Mouse (Mus musculus): ENCODE results near the gene Mfsd11. TPM values are rescaled to one million over a fixed set of nuclear protein-coding genes. Genes with fewer than 3 reads are reported as not detected.

Mfsd11 gene
- polyA plus RNA-seq, 1 experiment from 2014 or later = 21.4 TPM

- peaks cover 6% of the 10 kb centered on the region for H3K4me1 ChIP-seq (replicated peaks; ENCODE audit: control insufficient read depth, insufficient read depth, low read length)
- no peak for ATAC-seq (replicated peaks; ENCODE audit: low FRiP score)
- no peaks in the 10 kb centered on the region for H3K9me3 ChIP-seq (ENCODE audit: control insufficient read depth, low read length)
- no peak overlapping the region for H3K4me2 ChIP-seq
- no peak overlapping the region for H3K9ac ChIP-seq (ENCODE audit: low read depth, low read length)
- no peak overlapping the region for H3K4me3 ChIP-seq (ENCODE audit: low read depth, low read length)
- H3K36me3 ChIP-seq (ENCODE audit: control insufficient read depth, insufficient read depth, low read length) = peaks cover 7% of the 10 kb centered on the region
- H3K27me3 ChIP-seq (replicated peaks; ENCODE audit: control insufficient read depth, insufficient read depth, low read length) = no peaks in the 10 kb centered on the region
- 60% methylated on average over 10 of the region's 10 CpGs for WGBS
- no peak for DNase-seq (ENCODE audit: low spot score)
- no peak overlapping the region for H3K27ac ChIP-seq (ENCODE audit: low read depth, low read length)
Measured at GRCm38 (mm10) chr11:116864444-116864843, 12.2 kb downstream of the Mfsd11 start.

GRCm38 (mm10) chr11:116865945-116866585 lies 13.8 kb downstream of the Mfsd11 start:
- H3K36me3 ChIP-seq (ENCODE audit: control insufficient read depth, insufficient read depth, low read length) = peaks cover 7% of the 10 kb centered on the region
- peaks cover 6% of the 10 kb centered on the region for H3K4me1 ChIP-seq (replicated peaks; ENCODE audit: control insufficient read depth, insufficient read depth, low read length)
- H3K4me2 ChIP-seq = no peak overlapping the region
- DNase-seq (ENCODE audit: low spot score) (no peak), ATAC-seq (replicated peaks; ENCODE audit: low FRiP score) (no peak)
- no peak overlapping the region for H3K9ac ChIP-seq (ENCODE audit: low read depth, low read length)
- 78% methylated on average over 12 of the region's 12 CpGs for WGBS
- H3K9me3 ChIP-seq (ENCODE audit: control insufficient read depth, low read length) = no peaks in the 10 kb centered on the region
- no peaks in the 10 kb centered on the region for H3K27me3 ChIP-seq (replicated peaks; ENCODE audit: control insufficient read depth, insufficient read depth, low read length)
- H3K27ac ChIP-seq (ENCODE audit: low read depth, low read length) = no peak overlapping the region
- no peak overlapping the region for H3K4me3 ChIP-seq (ENCODE audit: low read depth, low read length)

GRCm38 (mm10) chr11:116868129-116868528 lies 15.9 kb downstream of the Mfsd11 start:
- no peaks in the 10 kb centered on the region for H3K27me3 ChIP-seq (replicated peaks; ENCODE audit: control insufficient read depth, insufficient read depth, low read length)
- DNase-seq (ENCODE audit: low spot score) = no peak
- no peaks in the 10 kb centered on the region for H3K9me3 ChIP-seq (ENCODE audit: control insufficient read depth, low read length)
- WGBS = 72% methylated on average over 3 of the region's 3 CpGs
- ATAC-seq (replicated peaks; ENCODE audit: low FRiP score) = no peak
- H3K27ac ChIP-seq (ENCODE audit: low read depth, low read length) = no peak overlapping the region
- H3K4me2 ChIP-seq = no peak overlapping the region
- peaks cover 5% of the 10 kb centered on the region; the same call in 1 of the 2 replicates for H3K36me3 ChIP-seq (ENCODE audit: control insufficient read depth, insufficient read depth, low read length)
- no peak overlapping the region for H3K9ac ChIP-seq (ENCODE audit: low read depth, low read length)
- no peak overlapping the region for H3K4me3 ChIP-seq (ENCODE audit: low read depth, low read length)
- H3K4me1 ChIP-seq (replicated peaks; ENCODE audit: control insufficient read depth, insufficient read depth, low read length) = peaks cover 6% of the 10 kb centered on the region

- no peaks in the 10 kb centered on the region for H3K9me3 ChIP-seq (ENCODE audit: control insufficient read depth, low read length)
- H3K4me2 ChIP-seq = no peak overlapping the region
- no peaks in the 10 kb centered on the region for H3K27me3 ChIP-seq (replicated peaks; ENCODE audit: control insufficient read depth, insufficient read depth, low read length)
- H3K27ac ChIP-seq (ENCODE audit: low read depth, low read length) = no peak overlapping the region
- 91% methylated on average over 8 of the region's 8 CpGs for WGBS
- H3K4me1 ChIP-seq (replicated peaks; ENCODE audit: control insufficient read depth, insufficient read depth, low read length) = peaks cover 4% of the 10 kb centered on the region
- no peak overlapping the region for H3K9ac ChIP-seq (ENCODE audit: low read depth, low read length)
- H3K4me3 ChIP-seq (ENCODE audit: low read depth, low read length) = no peak overlapping the region
- DNase-seq (ENCODE audit: low spot score) = no peak
- no peak for ATAC-seq (replicated peaks; ENCODE audit: low FRiP score)
- peaks cover 8% of the 10 kb centered on the region; the same call in 1 of the 2 replicates for H3K36me3 ChIP-seq (ENCODE audit: control insufficient read depth, insufficient read depth, low read length)
Measured at GRCm38 (mm10) chr11:116869223-116869622, 17.0 kb downstream of the Mfsd11 start.

GRCm38 (mm10) chr11:116869641-116870040 lies 17.4 kb downstream of the Mfsd11 start:
- no peak overlapping the region for H3K4me3 ChIP-seq (ENCODE audit: low read depth, low read length)
- no peaks in the 10 kb centered on the region for H3K9me3 ChIP-seq (ENCODE audit: control insufficient read depth, low read length)
- H3K36me3 ChIP-seq (ENCODE audit: control insufficient read depth, insufficient read depth, low read length) = peaks cover 8% of the 10 kb centered on the region; the same call in 1 of the 2 replicates
- H3K9ac ChIP-seq (ENCODE audit: low read depth, low read length) = no peak overlapping the region
- no peak for ATAC-seq (replicated peaks; ENCODE audit: low FRiP score)
- H3K27ac ChIP-seq (ENCODE audit: low read depth, low read length) = no peak overlapping the region
- no peak for DNase-seq (ENCODE audit: low spot score)
- H3K4me2 ChIP-seq = no peak overlapping the region
- WGBS = 77% methylated on average over 4 of the region's 4 CpGs
- peaks cover under 1% of the 10 kb centered on the region; the same call in 1 of the 2 replicates for H3K4me1 ChIP-seq (replicated peaks; ENCODE audit: control insufficient read depth, insufficient read depth, low read length)
- H3K27me3 ChIP-seq (replicated peaks; ENCODE audit: control insufficient read depth, insufficient read depth, low read length) = no peaks in the 10 kb centered on the region

- Histone ChIP-seq H3K9me3 (ENCODE audit: control insufficient read depth, low read length) (no peaks in the 10 kb centered on the region), H3K4me3 (ENCODE audit: low read depth, low read length) (no peak overlapping the region), H3K36me3 (ENCODE audit: control insufficient read depth, insufficient read depth, low read length) (peaks cover 4% of the 10 kb centered on the region; the same call in 1 of the 2 replicates), H3K4me2 (no peak overlapping the region), H3K27me3 (replicated peaks; ENCODE audit: control insufficient read depth, insufficient read depth, low read length) (no peaks in the 10 kb centered on the region), H3K9ac (ENCODE audit: low read depth, low read length) (no peak overlapping the region), H3K27ac (ENCODE audit: low read depth, low read length) (no peak overlapping the region), H3K4me1 (replicated peaks; ENCODE audit: control insufficient read depth, insufficient read depth, low read length) (no peaks in the 10 kb centered on the region)
- DNase-seq (ENCODE audit: low spot score) (no peak), ATAC-seq (replicated peaks; ENCODE audit: low FRiP score) (no peak)
- WGBS = 89% methylated on average over 9 of the region's 9 CpGs
Measured at GRCm38 (mm10) chr11:116871538-116871937, 19.3 kb downstream of the Mfsd11 start.

- ATAC-seq (replicated peaks; ENCODE audit: low FRiP score) (no peak), DNase-seq (ENCODE audit: low spot score) (no peak)
- WGBS = 93% methylated on average over 20 of the region's 20 CpGs
Measured at GRCm38 (mm10) chr11:116873987-116874386, 21.7 kb downstream of the Mfsd11 start.

GRCm38 (mm10) chr11:116878454-116878853 lies 26.2 kb downstream of the Mfsd11 start:
- H3K4me1 ChIP-seq (replicated peaks; ENCODE audit: control insufficient read depth, insufficient read depth, low read length) = no peaks in the 10 kb centered on the region; the same call in 1 of the 2 replicates
- no peak overlapping the region for H3K4me3 ChIP-seq (ENCODE audit: low read depth, low read length)

More at GRCm38 (mm10) chr11:116873987-116874386, 21.7 kb downstream of the Mfsd11 start:
- Histone ChIP-seq H3K4me1 (replicated peaks; ENCODE audit: control insufficient read depth, insufficient read depth, low read length) (no peaks in the 10 kb centered on the region), H3K9ac (ENCODE audit: low read depth, low read length) (no peak overlapping the region), H3K4me2 (no peak overlapping the region), H3K4me3 (ENCODE audit: low read depth, low read length) (no peak overlapping the region), H3K9me3 (ENCODE audit: control insufficient read depth, low read length) (no peaks in the 10 kb centered on the region), H3K27ac (ENCODE audit: low read depth, low read length) (no peak overlapping the region), H3K27me3 (replicated peaks; ENCODE audit: control insufficient read depth, insufficient read depth, low read length) (no peaks in the 10 kb centered on the region), H3K36me3 (ENCODE audit: control insufficient read depth, insufficient read depth, low read length) (peaks cover 3% of the 10 kb centered on the region; the same call in 1 of the 2 replicates)

GRCm38 (mm10) chr11:116880839-116881238 lies 28.6 kb downstream of the Mfsd11 start:
- Histone ChIP-seq H3K36me3 (ENCODE audit: control insufficient read depth, insufficient read depth, low read length) (no peaks in the 10 kb centered on the region), H3K9ac (ENCODE audit: low read depth, low read length) (no peak overlapping the region), H3K27ac (ENCODE audit: low read depth, low read length) (no peak overlapping the region), H3K27me3 (replicated peaks; ENCODE audit: control insufficient read depth, insufficient read depth, low read length) (no peaks in the 10 kb centered on the region; the same call in 1 of the 2 replicates), H3K4me1 (replicated peaks; ENCODE audit: control insufficient read depth, insufficient read depth, low read length) (peaks cover 3% of the 10 kb centered on the region; the same call in 1 of the 2 replicates), H3K9me3 (ENCODE audit: control insufficient read depth, low read length) (no peaks in the 10 kb centered on the region), H3K4me2 (no peak overlapping the region), H3K4me3 (ENCODE audit: low read depth, low read length) (no peak overlapping the region)
- DNase-seq (ENCODE audit: low spot score) (no peak), ATAC-seq (replicated peaks; ENCODE audit: low FRiP score) (no peak)
- 75% methylated on average over 7 of the region's 7 CpGs for WGBS

More at GRCm38 (mm10) chr11:116878454-116878853, 26.2 kb downstream of the Mfsd11 start:
- ATAC-seq (replicated peaks; ENCODE audit: low FRiP score) (no peak), DNase-seq (ENCODE audit: low spot score) (no peak)
- 0 out of 2 replicates have a peak, but pooled peaks cover 3% of the 10 kb centered on the region for H3K36me3 ChIP-seq (ENCODE audit: control insufficient read depth, insufficient read depth, low read length)
- H3K4me2 ChIP-seq = no peak overlapping the region
- no peak overlapping the region for H3K27ac ChIP-seq (ENCODE audit: low read depth, low read length)
- 93% methylated on average over 8 of the region's 8 CpGs for WGBS
- H3K27me3 ChIP-seq (replicated peaks; ENCODE audit: control insufficient read depth, insufficient read depth, low read length) = no peaks in the 10 kb centered on the region
- no peak overlapping the region for H3K9ac ChIP-seq (ENCODE audit: low read depth, low read length)
- H3K9me3 ChIP-seq (ENCODE audit: control insufficient read depth, low read length) = no peaks in the 10 kb centered on the region

Measured in liver, embryonic 11.5 days (tissue).